Mouse (Mus musculus) lung, embryonic 15.5 days (tissue): ENCODE results near the gene AL732309.1. TPM values are rescaled to one million over a fixed set of nuclear protein-coding genes. Genes with fewer than 3 reads are reported as not detected.

Experiments used
- ATAC-seq: fragments of 200-750 bp; cut with Nextera tagmentation; 2 replicates; pipeline ENCODE4 v1.8.0; 2017; ENCODE audit warnings: moderate number of reproducible peaks, borderline replicate concordance; ENCODE audit not compliant: low FRiP score, low TSS enrichment; ENCODE audit errors: extremely low read depth
- H3K27ac ChIP-seq: fragments of 300-500 bp; sonication (generic); 2 replicates; pipeline ENCODE4 v1.5.1; 2015; ENCODE audit warnings: moderate library complexity, mild to moderate bottlenecking, inconsistent platforms
- H3K27me3 ChIP-seq: fragments of 300-500 bp; sonication (generic); 2 replicates; pipeline ENCODE4 v1.6.1; 2015; ENCODE audit warnings: inconsistent platforms
- H3K36me3 ChIP-seq: fragments of 300-500 bp; sonication (generic); 2 replicates; pipeline ENCODE4 v1.6.1; 2015; ENCODE audit warnings: inconsistent platforms
- H3K4me1 ChIP-seq: fragments of 300-500 bp; sonication (generic); 2 replicates; pipeline ENCODE4 v1.6.1; 2015; ENCODE audit warnings: inconsistent platforms
- H3K4me2 ChIP-seq: fragments of 300-500 bp; sonication (generic); 2 replicates; pipeline ENCODE4 v1.6.1; 2015; ENCODE audit warnings: inconsistent platforms, mild to moderate bottlenecking, moderate library complexity
- H3K4me3 ChIP-seq: fragments of 300-500 bp; sonication (generic); 2 replicates; pipeline ENCODE4 v1.5.1; 2015; ENCODE audit warnings: mild to moderate bottlenecking, inconsistent platforms
- H3K9ac ChIP-seq: fragments of 300-500 bp; sonication (generic); 2 replicates; pipeline ENCODE4 v1.6.1; 2015; ENCODE audit warnings: inconsistent platforms
- H3K9me3 ChIP-seq: fragments of 300-500 bp; sonication (generic); 2 replicates; pipeline ENCODE4 v1.6.1; 2016; ENCODE audit warnings: inconsistent platforms
- WGBS: fragments of 180-500 bp; shearing (Covaris S2); methylation state at CpG from one replicate; pipeline ENCODE4 v1.1.7; 2015; 5-methylcytosine and 5-hydroxymethylcytosine counted together
- polyA plus RNA-seq: library from polyadenylated mRNA; unstranded; fragments of >200 nt; fragmentation: Nextera tagmentation; extraction: Ambion mirVana; gene quantifications from 2 replicates; pipeline ENCODE4 v1.2.1, GENCODE M21; 2015

Gene AL732309.1
- polyA plus RNA-seq, 1 experiment from 2014 or later, result 5.0 TPM

- Histone ChIP-seq H3K4me2 (no peak overlapping the region), H3K36me3 (no peaks in the 10 kb centered on the region), H3K4me3 (no peak overlapping the region), H3K9me3 (no peaks in the 10 kb centered on the region), H3K9ac (no peak overlapping the region), H3K27me3 (peaks cover 16% of the 10 kb centered on the region), H3K27ac (no peak overlapping the region), H3K4me1 (no peaks in the 10 kb centered on the region)
- 45% methylated on average over 5 of the region's 5 CpGs for WGBS
- no peak for ATAC-seq
These were observed 12.0 kb downstream of the AL732309.1 start for GRCm38 (mm10) chr2:25234551-25235220.

- ATAC-seq, result no peak
- Histone ChIP-seq H3K4me2 (no peak within 1 kb of the TSS), H3K9me3 (no peaks in the 10 kb centered on the region), H3K4me3 (no peak within 1 kb of the TSS), H3K9ac (no peak within 1 kb of the TSS), H3K27ac (no peak within 1 kb of the TSS), H3K4me1 (no peaks in the 10 kb centered on the region; the same call in 1 of the 2 replicates), H3K36me3 (no peaks in the 10 kb centered on the region), H3K27me3 (peaks cover 16% of the 10 kb centered on the region)
- 73% methylated on average over 3 of the region's 3 CpGs for WGBS
These were observed 12.6 kb downstream of the AL732309.1 start, which contains the start of gene Slc34a3 for GRCm38 (mm10) chr2:25234050-25234449. Gene Slc34a3, minus strand, starts transcription at chr2:25234364.

- 71% methylated on average over 4 of the region's 4 CpGs for WGBS
- no peak for ATAC-seq
- Histone ChIP-seq H3K27me3 (peaks cover 16% of the 10 kb centered on the region), H3K4me2 (no peak overlapping the region), H3K27ac (no peak overlapping the region), H3K4me3 (no peak overlapping the region), H3K36me3 (no peaks in the 10 kb centered on the region), H3K9ac (no peak overlapping the region), H3K9me3 (no peaks in the 10 kb centered on the region), H3K4me1 (peaks cover 5% of the 10 kb centered on the region; the same call in 1 of the 2 replicates)
These were observed 13.2 kb downstream of the AL732309.1 start for GRCm38 (mm10) chr2:25233421-25233820.

- no peak for ATAC-seq
- WGBS, result 57% methylated on average over 12 of the region's 12 CpGs
These were observed 15.6 kb downstream of the AL732309.1 start for GRCm38 (mm10) chr2:25231038-25231437.

GRCm38 (mm10) chr2:25230581-25230980, 16.1 kb downstream of the AL732309.1 start:
- Histone ChIP-seq H3K4me1 (peaks cover 16% of the 10 kb centered on the region), H3K4me3 (no peak overlapping the region), H3K27me3 (peaks cover 10% of the 10 kb centered on the region), H3K36me3 (no peaks in the 10 kb centered on the region), H3K9me3 (no peaks in the 10 kb centered on the region), H3K9ac (no peak overlapping the region), H3K4me2 (no peak overlapping the region), H3K27ac (no peak overlapping the region)
- no peak for ATAC-seq
- WGBS, result 85% methylated on average over 7 of the region's 7 CpGs

More at GRCm38 (mm10) chr2:25231038-25231437, 15.6 kb downstream of the AL732309.1 start:
- Histone ChIP-seq H3K27ac (no peak overlapping the region), H3K36me3 (no peaks in the 10 kb centered on the region), H3K9ac (no peak overlapping the region), H3K27me3 (peaks cover 13% of the 10 kb centered on the region), H3K4me3 (no peak overlapping the region), H3K9me3 (no peaks in the 10 kb centered on the region), H3K4me1 (peaks cover 11% of the 10 kb centered on the region), H3K4me2 (no peak overlapping the region)

GRCm38 (mm10) chr2:25229582-25229981, 17.1 kb downstream of the AL732309.1 start:
- Histone ChIP-seq H3K27ac (no peak overlapping the region), H3K4me3 (no peak overlapping the region), H3K36me3 (no peaks in the 10 kb centered on the region), H3K9ac (no peak overlapping the region), H3K9me3 (no peaks in the 10 kb centered on the region), H3K4me2 (no peak overlapping the region), H3K27me3 (peaks cover 10% of the 10 kb centered on the region; the same call in 1 of the 2 replicates), H3K4me1 (peaks cover 19% of the 10 kb centered on the region)
- no peak for ATAC-seq
- WGBS, result 72% methylated on average over 5 of the region's 5 CpGs

- peaks cover 19% of the 10 kb centered on the region for H3K4me1 ChIP-seq
- H3K27me3 ChIP-seq, result peaks cover 10% of the 10 kb centered on the region; the same call in 1 of the 2 replicates
- no peaks in the 10 kb centered on the region for H3K36me3 ChIP-seq
- no peak overlapping the region for H3K9ac ChIP-seq
- 0 out of 2 replicates have a peak overlapping the region, but pooled peaks have one; percentile 30 for H3K4me2 ChIP-seq
- WGBS, result 65% methylated on average over 6 of the region's 6 CpGs
- no peak overlapping the region for H3K27ac ChIP-seq
- no peak overlapping the region for H3K4me3 ChIP-seq
- no peak for ATAC-seq
- H3K9me3 ChIP-seq, result no peaks in the 10 kb centered on the region
These were observed 17.6 kb downstream of the AL732309.1 start for GRCm38 (mm10) chr2:25228995-25229530.

GRCm38 (mm10) chr2:25228431-25228889, 18.2 kb downstream of the AL732309.1 start:
- peak; percentile 37; the same call in 1 of the 2 replicates for ATAC-seq
- Histone ChIP-seq H3K9me3 (no peaks in the 10 kb centered on the region), H3K9ac (no peak overlapping the region), H3K4me3 (peak overlapping the region; percentile 5), H3K4me1 (peaks cover 23% of the 10 kb centered on the region), H3K27me3 (0 out of 2 replicates have a peak, but pooled peaks cover 8% of the 10 kb centered on the region), H3K4me2 (peak overlapping the region; percentile 30), H3K36me3 (no peaks in the 10 kb centered on the region), H3K27ac (peak overlapping the region; percentile 58)
- under 1% methylated on average over 7 of the region's 7 CpGs for WGBS

GRCm38 (mm10) chr2:25227406-25227805, 19.3 kb downstream of the AL732309.1 start:
- no peak overlapping the region for H3K4me3 ChIP-seq
- no peak overlapping the region for H3K9ac ChIP-seq
- no peaks in the 10 kb centered on the region for H3K27me3 ChIP-seq
- no peak overlapping the region for H3K27ac ChIP-seq
- no peak for ATAC-seq
- no peaks in the 10 kb centered on the region for H3K9me3 ChIP-seq
- no peak overlapping the region for H3K4me2 ChIP-seq
- H3K36me3 ChIP-seq, result no peaks in the 10 kb centered on the region
- H3K4me1 ChIP-seq, result peaks cover 29% of the 10 kb centered on the region
- WGBS, result 88% methylated on average over 4 of the region's 4 CpGs

GRCm38 (mm10) chr2:25226864-25227263, 19.8 kb downstream of the AL732309.1 start:
- Histone ChIP-seq H3K4me2 (no peak overlapping the region), H3K9ac (no peak overlapping the region), H3K27me3 (no peaks in the 10 kb centered on the region), H3K4me3 (no peak overlapping the region), H3K4me1 (peaks cover 30% of the 10 kb centered on the region), H3K9me3 (no peaks in the 10 kb centered on the region), H3K27ac (no peak overlapping the region), H3K36me3 (peaks cover 3% of the 10 kb centered on the region)
- 80% methylated on average over 5 of the region's 5 CpGs for WGBS
- no peak for ATAC-seq

- Histone ChIP-seq H3K4me3 (peak overlapping the region; percentile 55; the same call in 1 of the 2 replicates), H3K4me1 (peaks cover 33% of the 10 kb centered on the region), H3K9ac (peak overlapping the region; percentile 56), H3K9me3 (no peaks in the 10 kb centered on the region), H3K27me3 (no peaks in the 10 kb centered on the region), H3K4me2 (peak overlapping the region; percentile 50), H3K27ac (peak overlapping the region; percentile 99), H3K36me3 (peaks cover 7% of the 10 kb centered on the region)
- 68% methylated on average over 8 of the region's 8 CpGs for WGBS
- no peak for ATAC-seq
These were observed 20.8 kb downstream of the AL732309.1 start for GRCm38 (mm10) chr2:25225811-25226379.
